Mouse (Mus musculus): ENCODE data around the gene Scd2.

- TF ChIP-seq POLR2A (IDR thresholded peaks at IDR 0.05; ENCODE audit: extremely low read depth, insufficient read depth, low read length) (no peak), CTCF (IDR thresholded peaks at IDR 0.05; ENCODE audit: low read depth, low read length) (no peak)
Measured at GRCm38 (mm10) chr19:44349689-44350088, 56.2 kb downstream of the Scd2 start.

Data from liver, adult 2 months (tissue).